Mouse (Mus musculus) cerebellum, adult 11 months (tissue): Measurements from ENCODE around the gene Ampd3.

Experiments
- DNase-seq: peaks from one replicate; pipeline ENCODE4 v3.0.0; 2022

The Ampd3 gene

GRCm38 (mm10) chr7:110847321-110847720 is 79.3 kb downstream of the Ampd3 start:
- no peak for DNase-seq

- no peak for DNase-seq
Observed at GRCm38 (mm10) chr7:110848371-110848770, 80.4 kb downstream of the Ampd3 start.

GRCm38 (mm10) chr7:110851541-110852203 is 83.7 kb downstream of the Ampd3 start:
- no peak for DNase-seq

DNA sequence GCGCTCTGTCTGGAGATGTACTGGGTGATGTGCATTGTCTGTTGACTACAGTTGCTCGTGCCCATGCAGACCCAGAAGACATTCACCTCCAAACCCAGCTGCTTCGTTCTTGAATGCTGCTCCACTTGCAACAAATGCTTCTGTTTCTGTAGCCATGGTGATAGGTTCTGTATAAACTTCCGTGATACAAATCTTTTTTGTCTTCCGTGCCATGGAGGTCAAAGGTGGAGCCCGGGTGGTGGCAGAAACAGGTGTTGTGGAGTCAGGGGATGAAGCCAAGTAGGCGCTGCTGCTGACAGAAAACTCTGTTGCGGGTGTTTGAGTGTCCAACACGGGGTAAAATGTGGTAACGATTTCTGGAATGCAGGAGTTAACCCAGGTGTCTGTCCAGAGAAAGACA is 85.6 kb downstream of the Ampd3 start:
- DNase-seq, result no peak

GRCm38 (mm10) chr7:110854519-110854918 is 86.5 kb downstream of the Ampd3 start:
- DNase-seq, result no peak

DNA sequence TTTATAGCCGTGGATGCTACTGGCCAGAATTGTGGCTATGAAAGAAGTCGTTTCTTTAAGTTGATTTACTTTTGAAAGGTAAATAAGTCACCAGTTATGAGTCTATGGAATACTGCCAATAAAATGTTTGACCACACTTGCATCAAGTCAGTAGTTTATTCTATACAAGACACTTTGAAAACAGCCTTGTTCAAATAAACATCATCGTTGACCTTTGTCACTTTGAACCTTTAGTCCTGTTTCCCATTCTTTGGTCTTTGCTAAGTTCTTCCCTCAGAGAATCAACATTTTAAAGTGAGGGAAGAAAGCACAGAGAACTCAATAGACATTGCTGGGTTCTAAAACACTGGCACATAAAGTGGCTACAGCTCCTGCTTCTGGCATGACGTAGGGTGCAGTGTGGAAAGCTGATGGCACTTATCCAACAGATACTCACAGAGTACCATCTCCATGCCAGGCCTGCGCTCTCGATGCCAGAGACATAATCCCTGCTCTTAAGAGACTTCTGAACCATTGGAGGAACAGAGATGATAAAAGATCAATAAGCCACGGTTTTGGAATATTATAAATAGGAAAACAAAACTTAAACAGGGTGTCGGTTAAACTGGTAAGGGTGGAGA is 87.0 kb downstream of the Ampd3 start:
- DNase-seq, result no peak

GRCm38 (mm10) chr7:110855604-110856003 is 87.6 kb downstream of the Ampd3 start:
- no peak for DNase-seq

DNA sequence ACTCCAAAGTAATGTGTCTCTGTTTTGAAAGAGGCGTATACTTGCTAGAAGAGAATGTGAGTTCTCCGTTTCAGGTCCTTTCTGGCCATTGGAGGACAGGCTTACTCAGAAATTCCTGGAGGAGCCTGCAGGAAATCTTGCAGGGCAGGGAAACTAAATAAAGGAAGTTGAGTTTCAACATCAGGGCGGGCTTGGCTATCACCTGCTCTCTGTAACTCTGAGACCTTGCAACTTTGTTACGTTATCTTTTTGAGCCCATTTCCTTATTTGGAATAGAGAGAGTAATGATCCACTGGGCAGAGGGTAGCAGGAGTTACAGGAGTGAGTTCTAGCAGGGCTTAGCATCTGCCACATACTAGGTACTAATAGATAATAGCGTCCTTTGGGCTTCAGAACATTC is 92.1 kb downstream of the Ampd3 start:
- DNase-seq, result no peak
